Mouse (Mus musculus) cortical plate, adult 2 months (tissue): Measurements from ENCODE around the gene BC067074.

Experiments used
- CTCF ChIP-seq: fragments of 200-500 bp; IDR thresholded peaks from 2 replicates; pipeline ENCODE4 v1.5.1; 2011; ENCODE audit warnings: mild to moderate bottlenecking, control low read depth, low read length; ENCODE audit not compliant: insufficient read depth; ENCODE audit errors: extremely low read depth
- POLR2A ChIP-seq: fragments of 200-500 bp; IDR thresholded peaks from 2 replicates; pipeline ENCODE4 v1.6.1; 2011; ENCODE audit warnings: mild to moderate bottlenecking, low read length, control low read depth; ENCODE audit not compliant: insufficient read depth; ENCODE audit errors: extremely low read depth

DNA sequence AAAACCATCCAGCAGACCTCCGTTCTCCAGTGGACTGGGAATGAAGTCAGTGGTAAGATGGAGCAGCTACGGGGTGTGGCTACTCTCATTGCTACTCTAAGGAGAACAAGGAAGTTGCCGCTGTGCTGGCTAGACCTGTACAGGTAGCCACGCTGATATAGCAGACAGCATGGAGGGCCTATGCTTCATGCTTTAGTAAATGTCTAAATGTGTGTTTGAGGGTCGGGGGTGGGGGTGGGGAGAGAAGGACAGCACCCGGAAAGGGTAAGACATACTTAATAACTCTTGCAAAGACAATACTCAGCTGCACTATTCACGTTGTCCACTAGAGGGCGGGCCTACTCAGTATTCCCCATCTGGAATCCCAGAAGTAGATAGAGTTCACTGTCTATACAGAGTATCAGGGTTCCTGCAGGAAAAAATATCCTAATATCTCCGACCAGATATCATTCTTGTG, 26.4 kb upstream of the BC067074 start:
- TF ChIP-seq CTCF (peak; percentile 66), POLR2A (no peak)
